Mouse (Mus musculus) kidney, embryonic 14.5 days (tissue): ENCODE results near the gene Tbc1d2. TPM values are rescaled to one million over a fixed set of nuclear protein-coding genes. Genes with fewer than 3 reads are reported as not detected.

Experiments
- ATAC-seq: fragments of 200-750 bp; cut with Nextera tagmentation; 2 replicates; pipeline ENCODE4 v1.8.0; 2017; ENCODE audit warnings: moderate number of reproducible peaks, mild to moderate bottlenecking, moderate TSS enrichment, moderate library complexity; ENCODE audit not compliant: low FRiP score, low TSS enrichment
- H3K27ac ChIP-seq: fragments of 300-500 bp; sonication (generic); 2 replicates; pipeline ENCODE4 v1.5.1; 2014; ENCODE audit warnings: low read depth, mild to moderate bottlenecking, low read length, moderate library complexity, mixed read lengths
- H3K27me3 ChIP-seq: fragments of 300-500 bp; sonication (generic); 2 replicates; pipeline ENCODE4 v1.6.1; 2014; ENCODE audit warnings: mild to moderate bottlenecking, low read length; ENCODE audit not compliant: control insufficient read depth, insufficient read depth
- H3K36me3 ChIP-seq: fragments of 300-500 bp; sonication (generic); 2 replicates; pipeline ENCODE4 v1.6.1; 2014; ENCODE audit warnings: low read length, mixed read lengths; ENCODE audit not compliant: control insufficient read depth, insufficient read depth
- H3K4me1 ChIP-seq: fragments of 300-500 bp; sonication (generic); 2 replicates; pipeline ENCODE4 v1.6.1; 2014; ENCODE audit warnings: low read length, mixed read lengths; ENCODE audit not compliant: control insufficient read depth, insufficient read depth
- H3K4me2 ChIP-seq: fragments of 300-500 bp; sonication (generic); replicated peaks from 2 replicates; pipeline ENCODE4 v1.6.1; 2014; ENCODE audit warnings: low read depth, mild to moderate bottlenecking, low read length
- H3K4me3 ChIP-seq: fragments of 300-500 bp; sonication (generic); 2 replicates; pipeline ENCODE4 v1.5.1; 2014; ENCODE audit warnings: mild to moderate bottlenecking, low read length
- H3K9ac ChIP-seq: fragments of 300-500 bp; sonication (generic); 2 replicates; pipeline ENCODE4 v1.6.1; 2014; ENCODE audit warnings: low read depth, mild to moderate bottlenecking, low read length, moderate library complexity
- H3K9me3 ChIP-seq: fragments of 300-500 bp; sonication (generic); 2 replicates; pipeline ENCODE4 v1.6.1; 2016; ENCODE audit warnings: low read length; ENCODE audit not compliant: control insufficient read depth
- WGBS: fragments of 180-500 bp; shearing (Covaris S2); extraction: QIAGEN DNeasy Blood & Tissue Kit; methylation state at CpG from one replicate; pipeline ENCODE4 v1.1.7; 2014; 5-methylcytosine and 5-hydroxymethylcytosine counted together
- polyA plus RNA-seq: library from polyadenylated mRNA; unstranded; fragments of >200 nt; fragmentation: Nextera tagmentation; extraction: Ambion mirVana; gene quantifications from 2 replicates; pipeline ENCODE4 v1.2.1, GENCODE M21; 2014

The Tbc1d2 gene
- polyA plus RNA-seq, 1 experiment from 2014 or later: 2.6 TPM

DNA sequence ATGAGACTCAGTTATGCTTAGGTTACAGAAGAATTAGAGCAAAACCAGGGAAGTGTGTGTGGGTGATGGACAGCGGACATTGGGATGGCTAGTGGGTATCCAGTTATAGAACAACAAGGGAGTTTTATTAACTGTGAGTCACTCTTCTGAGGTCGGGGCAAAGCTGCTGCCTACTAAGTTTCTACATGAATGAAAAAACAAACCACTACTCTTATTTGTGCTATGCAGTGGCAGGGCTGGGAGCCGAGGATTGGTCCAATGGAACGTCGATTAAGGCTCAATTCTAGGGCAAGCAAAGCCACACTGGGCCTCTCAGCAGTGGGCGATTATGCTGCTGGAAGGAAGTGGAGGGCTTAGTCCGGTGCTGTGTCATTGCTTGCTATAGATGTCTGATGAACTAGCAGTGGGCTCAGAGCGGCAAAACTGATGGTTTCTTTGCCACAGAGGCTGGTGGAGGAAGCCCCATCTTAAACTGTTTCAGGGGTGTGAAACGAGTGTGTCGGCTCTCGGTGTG lies 25.3 kb upstream of the Tbc1d2 start:
- Histone ChIP-seq H3K4me1 (no peaks in the 10 kb centered on the region), H3K27ac (no peak overlapping the region), H3K9ac (no peak overlapping the region), H3K9me3 (no peaks in the 10 kb centered on the region), H3K27me3 (no peaks in the 10 kb centered on the region), H3K36me3 (no peaks in the 10 kb centered on the region), H3K4me3 (no peak overlapping the region), H3K4me2 (no peak overlapping the region)
- ATAC-seq: no peak
- WGBS: 71% methylated on average over 11 of the region's 11 CpGs

DNA sequence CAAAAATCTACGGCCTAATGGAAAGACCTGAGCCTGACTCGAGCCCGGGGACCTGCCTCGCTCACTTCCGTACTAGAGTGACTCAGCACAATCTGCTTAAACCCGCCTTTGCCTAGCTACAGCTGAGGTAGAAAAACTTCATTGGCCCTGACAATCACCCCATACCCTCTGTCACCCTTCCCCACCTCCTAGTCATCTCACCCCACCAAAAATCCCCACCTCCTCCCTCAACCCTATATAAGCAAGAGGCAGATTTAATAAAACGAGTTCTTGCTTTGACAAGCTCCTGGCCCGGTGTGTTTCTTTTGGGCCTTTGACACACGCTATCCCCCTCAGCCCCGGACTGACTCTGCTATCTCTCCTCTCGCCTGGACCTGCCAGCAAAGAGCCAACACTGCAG lies 18.6 kb upstream of the Tbc1d2 start:
- H3K4me3 ChIP-seq: no peak overlapping the region
- ATAC-seq: no peak
- no peak overlapping the region for H3K9ac ChIP-seq
- no peaks in the 10 kb centered on the region for H3K9me3 ChIP-seq
- no peak overlapping the region for H3K4me2 ChIP-seq
- H3K27me3 ChIP-seq: no peaks in the 10 kb centered on the region
- no peaks in the 10 kb centered on the region for H3K36me3 ChIP-seq
- H3K27ac ChIP-seq: no peak overlapping the region
- peaks cover 11% of the 10 kb centered on the region for H3K4me1 ChIP-seq
- WGBS: 65% methylated on average over 11 of the region's 11 CpGs

DNA sequence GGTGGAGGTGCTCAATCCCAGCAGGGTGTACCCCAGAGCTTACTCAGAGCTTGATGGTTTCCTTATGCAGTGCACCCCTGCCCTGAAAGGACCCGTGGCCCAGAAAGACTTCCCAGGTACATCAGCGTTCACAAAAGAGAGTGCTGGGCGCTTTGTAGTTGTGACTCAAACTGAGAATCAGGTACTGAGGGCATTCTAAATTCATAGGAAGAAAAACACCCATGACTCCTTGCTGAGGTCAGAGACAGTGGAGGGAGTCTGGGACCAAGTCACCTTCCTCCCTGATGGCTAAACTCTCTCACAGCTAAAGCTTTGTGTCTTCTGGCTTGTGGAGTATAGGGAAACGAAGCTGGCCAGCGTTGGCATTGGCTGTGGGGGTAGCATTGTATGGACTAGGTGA lies 16.4 kb upstream of the Tbc1d2 start:
- Histone ChIP-seq H3K27me3 (no peaks in the 10 kb centered on the region), H3K27ac (no peak overlapping the region), H3K9me3 (no peaks in the 10 kb centered on the region), H3K9ac (no peak overlapping the region), H3K4me2 (no peak overlapping the region), H3K4me1 (peaks cover 11% of the 10 kb centered on the region), H3K4me3 (no peak overlapping the region), H3K36me3 (no peaks in the 10 kb centered on the region)
- ATAC-seq: no peak
- 71% methylated on average over 5 of the region's 5 CpGs for WGBS

DNA sequence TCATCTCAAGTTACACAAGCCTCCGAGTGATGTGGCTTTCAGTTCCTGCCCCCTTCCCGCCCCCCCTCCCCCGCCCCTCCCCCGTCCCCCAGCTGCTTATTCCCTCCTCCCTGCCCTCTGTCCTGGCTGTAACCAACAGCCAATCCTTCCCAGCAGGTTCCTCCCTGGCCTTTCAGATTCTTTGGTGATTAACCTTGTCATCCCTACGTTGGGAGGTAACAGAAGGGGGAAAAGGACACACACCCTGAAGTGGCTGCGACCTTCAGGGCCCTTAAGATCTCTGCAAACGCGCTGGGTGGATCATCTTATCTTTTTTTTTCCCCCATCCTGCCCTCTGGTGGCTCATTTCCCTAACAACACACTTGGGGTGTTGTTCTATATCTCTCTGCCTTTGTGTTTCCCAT lies 15.4 kb upstream of the Tbc1d2 start:
- peak; percentile 15; the same call in 1 of the 2 replicates for ATAC-seq
- 0 out of 2 replicates have a peak overlapping the region, but pooled peaks have one; percentile 24 for H3K27ac ChIP-seq
- peaks cover 11% of the 10 kb centered on the region for H3K4me1 ChIP-seq
- peak overlapping the region; percentile 81 for H3K4me2 ChIP-seq
- H3K4me3 ChIP-seq: no peak overlapping the region
- H3K27me3 ChIP-seq: no peaks in the 10 kb centered on the region
- WGBS: 2% methylated on average over 8 of the region's 8 CpGs
- H3K9me3 ChIP-seq: no peaks in the 10 kb centered on the region
- no peak overlapping the region for H3K9ac ChIP-seq
- H3K36me3 ChIP-seq: no peaks in the 10 kb centered on the region

DNA sequence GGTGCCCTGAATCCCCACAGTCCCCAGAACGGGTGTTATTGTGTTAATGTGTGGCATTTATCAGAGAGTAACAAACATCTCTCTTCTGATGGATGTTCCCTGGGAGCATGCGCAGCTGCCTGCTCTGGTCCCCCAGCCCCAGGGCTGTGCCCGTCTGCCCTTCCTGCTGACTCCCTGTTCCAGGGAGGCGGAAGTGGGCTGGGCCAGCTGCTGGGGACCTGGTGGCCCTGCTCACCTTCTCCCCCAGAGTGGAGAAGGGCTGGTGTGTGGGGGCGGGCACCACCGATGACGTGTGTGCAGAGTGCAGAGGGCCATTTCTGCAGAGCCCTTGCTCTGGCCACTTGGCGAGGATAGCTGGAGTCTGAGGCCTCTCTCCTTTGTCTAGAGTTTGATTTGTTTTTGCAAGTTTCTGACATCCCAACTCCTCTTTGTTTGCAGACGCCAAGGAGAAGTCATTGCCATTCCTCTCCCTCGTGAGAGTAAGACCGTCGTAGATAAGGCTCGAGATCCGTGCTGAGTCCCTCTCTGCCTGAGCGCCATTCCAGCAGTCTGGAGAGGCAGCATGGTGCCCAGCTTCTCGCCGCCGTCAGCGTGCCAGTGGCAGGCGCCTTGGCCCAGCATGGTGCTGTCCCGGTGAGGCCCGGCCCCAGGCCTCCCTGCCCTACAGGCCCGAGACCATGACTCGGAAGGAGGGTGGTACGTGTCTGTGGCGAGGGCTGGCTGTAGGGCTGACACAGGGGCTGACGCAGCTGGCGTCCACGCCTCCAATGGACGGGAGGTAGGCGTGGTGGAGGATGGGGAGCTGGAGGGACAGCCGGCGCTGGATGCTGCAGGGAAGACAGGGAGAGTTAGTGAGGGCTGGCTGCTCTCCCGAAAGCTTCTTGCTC lies 14.4 kb upstream of the Tbc1d2 start:
- H3K9ac ChIP-seq: peak overlapping the region; percentile 69
- H3K4me1 ChIP-seq: peaks cover 11% of the 10 kb centered on the region
- peak overlapping the region; percentile 45 for H3K4me3 ChIP-seq
- no peaks in the 10 kb centered on the region for H3K27me3 ChIP-seq
- H3K27ac ChIP-seq: peak overlapping the region; percentile 92
- H3K9me3 ChIP-seq: no peaks in the 10 kb centered on the region
- peak; percentile 90 for ATAC-seq
- peak overlapping the region; percentile 81 for H3K4me2 ChIP-seq
- 1% methylated on average over 34 of the region's 34 CpGs for WGBS
- H3K36me3 ChIP-seq: no peaks in the 10 kb centered on the region

DNA sequence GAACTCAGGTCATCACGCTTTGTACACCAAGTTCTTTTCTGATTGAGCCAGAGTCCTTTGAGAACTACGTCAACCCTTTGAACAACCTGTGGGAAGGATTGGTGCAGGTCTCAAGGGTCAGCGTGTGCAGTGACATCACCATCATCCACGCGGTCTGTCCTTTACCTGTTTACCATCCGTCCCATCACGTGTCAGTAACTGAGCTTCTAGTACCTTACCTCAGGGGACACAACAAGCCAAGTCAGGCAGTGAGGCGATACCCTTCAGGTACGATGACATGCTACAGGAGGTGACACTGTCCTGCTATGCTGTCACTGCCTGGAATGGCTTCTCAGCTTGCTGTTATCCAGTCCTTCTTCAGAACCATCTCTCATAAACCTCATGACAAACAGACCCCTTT lies 11.4 kb upstream of the Tbc1d2 start:
- WGBS: 81% methylated on average over 9 of the region's 9 CpGs
- ATAC-seq: no peak
- no peak overlapping the region for H3K4me2 ChIP-seq
- no peaks in the 10 kb centered on the region for H3K36me3 ChIP-seq
- H3K9me3 ChIP-seq: no peaks in the 10 kb centered on the region
- H3K4me1 ChIP-seq: peaks cover 11% of the 10 kb centered on the region
- H3K27ac ChIP-seq: no peak overlapping the region
- H3K9ac ChIP-seq: no peak overlapping the region
- no peak overlapping the region for H3K4me3 ChIP-seq
- no peaks in the 10 kb centered on the region for H3K27me3 ChIP-seq

DNA sequence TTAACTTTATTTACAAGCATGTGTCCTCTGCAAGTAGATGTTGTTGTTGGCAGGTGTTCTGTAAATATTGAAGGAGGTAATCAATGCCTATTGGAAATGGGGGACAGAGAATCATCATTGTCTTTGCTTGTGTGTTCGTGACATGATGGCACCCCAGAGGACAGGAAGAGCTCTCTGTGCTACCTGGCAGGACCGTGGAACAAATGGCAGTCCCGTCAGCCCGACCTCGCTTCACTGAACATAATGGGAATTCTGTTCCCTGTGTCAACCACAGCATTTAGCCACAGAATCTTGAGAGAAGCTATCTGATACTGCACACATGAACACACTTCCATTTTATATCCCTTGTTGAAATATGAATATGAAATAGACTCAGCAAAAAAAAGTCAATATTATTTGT lies 8.9 kb upstream of the Tbc1d2 start:
- Histone ChIP-seq H3K4me3 (no peak overlapping the region), H3K27me3 (no peaks in the 10 kb centered on the region), H3K4me1 (peaks cover 4% of the 10 kb centered on the region), H3K9ac (no peak overlapping the region), H3K4me2 (no peak overlapping the region), H3K36me3 (no peaks in the 10 kb centered on the region), H3K27ac (no peak overlapping the region), H3K9me3 (no peaks in the 10 kb centered on the region)
- WGBS: 35% methylated on average over 5 of the region's 5 CpGs
- ATAC-seq: no peak

DNA sequence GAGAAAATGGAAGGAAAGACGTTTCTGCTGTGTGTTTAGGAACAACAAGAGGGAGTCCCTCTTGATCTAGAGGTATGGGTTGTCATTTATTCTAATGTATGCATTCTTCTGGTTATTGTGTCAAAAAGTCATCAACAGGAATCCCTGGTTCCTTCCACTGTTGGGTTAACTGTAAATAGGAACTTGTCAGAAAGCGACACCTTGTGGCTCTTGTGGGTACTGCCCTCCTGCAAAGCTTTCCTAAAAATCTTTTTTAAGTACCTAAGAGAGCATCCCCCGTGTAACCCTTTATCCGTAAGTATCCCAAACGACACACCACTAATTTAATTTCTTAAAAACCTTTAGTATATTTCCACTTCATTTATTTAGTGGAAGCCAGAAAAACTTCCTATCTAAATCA lies 7.1 kb upstream of the Tbc1d2 start:
- no peak for ATAC-seq
- H3K27me3 ChIP-seq: peaks cover 3% of the 10 kb centered on the region
- WGBS: 11% methylated on average over 5 of the region's 5 CpGs
- no peak overlapping the region for H3K4me2 ChIP-seq
- H3K36me3 ChIP-seq: no peaks in the 10 kb centered on the region
- no peaks in the 10 kb centered on the region for H3K4me1 ChIP-seq
- H3K4me3 ChIP-seq: no peak overlapping the region
- H3K9ac ChIP-seq: no peak overlapping the region
- no peaks in the 10 kb centered on the region for H3K9me3 ChIP-seq
- H3K27ac ChIP-seq: no peak overlapping the region

DNA sequence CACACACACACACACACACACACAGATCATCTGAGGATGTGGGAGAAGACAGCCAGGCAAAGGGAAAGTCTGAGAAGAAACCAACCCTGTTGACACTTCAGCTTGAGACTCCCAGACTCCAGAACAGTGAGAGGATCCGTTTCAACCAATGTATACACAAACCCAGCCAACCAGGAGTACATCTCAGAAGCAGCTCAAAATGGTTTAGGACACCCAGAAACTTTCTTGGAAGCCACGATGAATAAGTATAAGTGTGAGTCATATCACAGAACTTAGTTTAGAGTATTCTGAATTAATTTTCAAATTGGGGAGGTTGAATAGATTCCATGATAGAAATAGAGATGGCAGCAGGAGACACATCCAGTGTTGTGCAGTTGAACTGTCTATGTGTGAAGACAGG lies 5.9 kb upstream of the Tbc1d2 start:
- WGBS: 80% methylated on average over 2 of the region's 2 CpGs
- Histone ChIP-seq H3K36me3 (no peaks in the 10 kb centered on the region), H3K9me3 (no peaks in the 10 kb centered on the region), H3K27me3 (peaks cover 5% of the 10 kb centered on the region), H3K9ac (no peak overlapping the region), H3K4me3 (no peak overlapping the region), H3K4me2 (no peak overlapping the region), H3K27ac (no peak overlapping the region), H3K4me1 (no peaks in the 10 kb centered on the region)
- ATAC-seq: no peak
